Comparison of ENCODE assay signal across 12 mouse cellular contexts in genomic region chr1:160746786-160747185, GRCm38 (mm10). TPM values are rescaled to one million over a fixed set of nuclear protein-coding genes. Genes with fewer than 3 reads are reported as not detected.
A peak's percentile ranks its signal among the peaks of the same experiment; 100 is the strongest.
DNase-seq lines count a peak whose midpoint lies in the region; ATAC-seq and TF ChIP-seq lines count a peak whose summit lies in the region.
"Had no signal": no experiment of that assay in that cellular context is flagged by ENCODE, and none has a peak within 500 bp of the region (broad histone marks: within the 10 kb centered on the region; RNA-seq: fewer than 3 reads in every experiment).

No protein-coding gene starts in this region.

- no peaks in the 10 kb centered on the region for H3K27me3 ChIP-seq in midbrain, embryonic 13.5 days
- no peaks in the 10 kb centered on the region for H3K27me3 ChIP-seq in midbrain, embryonic 15.5 days (replicated peaks)
- no peaks in the 10 kb centered on the region for H3K27me3 ChIP-seq in stomach, postnatal 0 days (ENCODE audit: control insufficient read depth, insufficient read depth, low read length)
- H3K27me3 ChIP-seq in thymus, adult 2 months (ENCODE audit: control insufficient read depth, insufficient read depth, low read length), result no peaks in the 10 kb centered on the region
- H3K27me3 ChIP-seq: hindbrain, embryonic 12.5 days; megakaryocyte, embryonic 14.5 days had no signal

- peaks cover 4% of the 10 kb centered on the region; the same call in 1 of the 2 replicates for H3K4me1 ChIP-seq in midbrain, embryonic 13.5 days (replicated peaks)
- no peaks in the 10 kb centered on the region for H3K4me1 ChIP-seq in midbrain, embryonic 15.5 days
- H3K4me1 ChIP-seq in stomach, postnatal 0 days (replicated peaks; ENCODE audit: control insufficient read depth, insufficient read depth), result no peaks in the 10 kb centered on the region
- H3K4me1 ChIP-seq in thymus, adult 2 months (replicated peaks; ENCODE audit: control insufficient read depth, insufficient read depth, low read length), result no peaks in the 10 kb centered on the region

- no peak for TF ChIP-seq POLR2A in thymus, adult 2 months (IDR thresholded peaks at IDR 0.05; ENCODE audit: control insufficient read depth, extremely low read depth, insufficient read depth, low read length, poor library complexity)

- peak overlapping the region; percentile 15; the same call in 1 of the 2 replicates for H3K4me2 ChIP-seq in midbrain, embryonic 13.5 days (replicated peaks)
- no peak overlapping the region for H3K4me2 ChIP-seq in midbrain, embryonic 15.5 days
- no peak overlapping the region for H3K4me2 ChIP-seq in stomach, postnatal 0 days (replicated peaks; ENCODE audit: low read depth)
- H3K4me2 ChIP-seq: hindbrain, embryonic 12.5 days had no signal

- DNase-seq in cerebellum, adult 9-11 months, result peak; percentile 29
- no peak for DNase-seq in cerebellum, adult 11-12 months
- DNase-seq in kidney, postnatal 36 days, result peak; percentile 21 to 26
- DNase-seq in stomach, postnatal 0 days (ENCODE audit: low spot score), result peak; percentile 21
- DNase-seq in right cerebral cortex, postnatal 36 days (ENCODE audit: low spot score in 2 of 2), result no peak
- DNase-seq in thymus, adult 2 months, result no peak
- DNase-seq: B cell, adult 2 months had no signal

- ATAC-seq in midbrain, embryonic 13.5 days, result no peak
- ATAC-seq in midbrain, embryonic 15.5 days (replicated peaks), result no peak
- no peak for ATAC-seq in stomach, postnatal 0 days (ENCODE audit: low FRiP score, low TSS enrichment)

- H3K9ac ChIP-seq in midbrain, embryonic 13.5 days (replicated peaks), result no peak overlapping the region
- H3K9ac ChIP-seq in midbrain, embryonic 15.5 days, result no peak overlapping the region
- no peak overlapping the region for H3K9ac ChIP-seq in stomach, postnatal 0 days (ENCODE audit: low read length)
- H3K9ac ChIP-seq: hindbrain, embryonic 12.5 days had no signal

- H3K4me3 ChIP-seq in midbrain, embryonic 13.5 days (replicated peaks), result no peak overlapping the region
- no peak overlapping the region for H3K4me3 ChIP-seq in midbrain, embryonic 15.5 days
- no peak overlapping the region for H3K4me3 ChIP-seq in stomach, postnatal 0 days (ENCODE audit: low read depth, low read length)
- no peak overlapping the region for H3K4me3 ChIP-seq in thymus, adult 2 months (ENCODE audit: control insufficient read depth, insufficient read depth, low read length)
- H3K4me3 ChIP-seq: forebrain, embryonic 10.5 days; hindbrain, embryonic 12.5 days; megakaryocyte, embryonic 14.5 days had no signal

- no peaks in the 10 kb centered on the region for H3K36me3 ChIP-seq in midbrain, embryonic 13.5 days
- no peaks in the 10 kb centered on the region for H3K36me3 ChIP-seq in midbrain, embryonic 15.5 days (replicated peaks)
- no peaks in the 10 kb centered on the region for H3K36me3 ChIP-seq in stomach, postnatal 0 days (ENCODE audit: control insufficient read depth, insufficient read depth, low read length)
- H3K36me3 ChIP-seq in thymus, adult 2 months (ENCODE audit: control insufficient read depth, insufficient read depth, low read length), result no peaks in the 10 kb centered on the region
- H3K36me3 ChIP-seq: forebrain, embryonic 10.5 days; hindbrain, embryonic 12.5 days had no signal

- no peak for TF ChIP-seq EP300 in stomach, postnatal 0 days (optimal IDR thresholded peaks at IDR 0.05)

- no peak overlapping the region for H3K27ac ChIP-seq in midbrain, embryonic 13.5 days
- H3K27ac ChIP-seq in midbrain, embryonic 15.5 days, result no peak overlapping the region
- H3K27ac ChIP-seq in stomach, postnatal 0 days (replicated peaks), result no peak overlapping the region
- H3K27ac ChIP-seq in thymus, adult 2 months (ENCODE audit: control insufficient read depth, insufficient read depth, low read length), result no peak overlapping the region
- H3K27ac ChIP-seq: forebrain, embryonic 10.5 days; hindbrain, embryonic 12.5 days had no signal

- WGBS in midbrain, embryonic 13.5 days, result 39% methylated on average over 7 of the region's 7 CpGs
- WGBS in midbrain, embryonic 15.5 days, result 39% methylated on average over 7 of the region's 7 CpGs
- 27% methylated on average over 7 of the region's 7 CpGs for WGBS in stomach, postnatal 0 days
- WGBS in thymus, adult 2 months, result 83% methylated on average over 7 of the region's 7 CpGs

- no peaks in the 10 kb centered on the region for H3K9me3 ChIP-seq in midbrain, embryonic 13.5 days
- H3K9me3 ChIP-seq in midbrain, embryonic 15.5 days, result no peaks in the 10 kb centered on the region
- H3K9me3 ChIP-seq in stomach, postnatal 0 days (ENCODE audit: control insufficient read depth, low read length), result no peaks in the 10 kb centered on the region
- H3K9me3 ChIP-seq: forebrain, embryonic 10.5 days; hindbrain, embryonic 12.5 days; megakaryocyte, embryonic 14.5 days had no signal

- no peak; the same call in 1 of the 2 replicates for TF ChIP-seq CTCF in stomach, postnatal 0 days (IDR thresholded peaks at IDR 0.05; ENCODE audit: low read depth)
- TF ChIP-seq CTCF in thymus, adult 2 months (IDR thresholded peaks at IDR 0.05; ENCODE audit: borderline replicate concordance, control insufficient read depth, extremely low read depth, insufficient read depth, low read length, poor library complexity), result no peak

RNA-seq across cellular contexts. Expression of gene Rabgap1l, which starts 46.2 kb away (rescaled TPM):
- 22.9 and 25.2 TPM in 2 replicates for polyA plus RNA-seq in midbrain, embryonic 13.5 days (2015; fragmentation: Nextera tagmentation; extraction: Ambion mirVana)
- 32.9 and 38.3 TPM in 2 replicates for polyA plus RNA-seq in midbrain, embryonic 15.5 days (2015; fragmentation: Nextera tagmentation; extraction: Ambion mirVana)
- 19.1 and 19.6 TPM in 2 replicates for polyA plus RNA-seq in stomach, postnatal 0 days (2015; fragmentation: Nextera tagmentation; extraction: Ambion mirVana)
- 53.3 and 56.5 TPM in 2 replicates for polyA plus RNA-seq in thymus, adult 2 months (2012; rRNA removed)

Comparison
In these comparisons a context has a peak if more than half of its experiments do, and no peak if none do; other contexts are left out.
1. DNase-seq: peak in cerebellum, adult 9-11 months (single experiment), kidney, postnatal 36 days (2 of 2) and stomach, postnatal 0 days (single experiment); none in cerebellum, adult 11-12 months (single experiment), right cerebral cortex, postnatal 36 days (0 of 2) and thymus, adult 2 months (single experiment).